Mouse (Mus musculus) gastrocnemius, adult 2 months (tissue): ENCODE results near the gene Evc2. TPM values are rescaled to one million over a fixed set of nuclear protein-coding genes. Genes with fewer than 3 reads are reported as not detected.

Experiments
- DNase-seq: peaks from one replicate; pipeline ENCODE4 v3.0.0; 2022
- H3K27ac ChIP-seq: fragments of 200-600 bp; 2 replicates; pipeline ENCODE4 v1.8.1; 2022; ENCODE audit warnings: mild to moderate bottlenecking
- H3K4me3 ChIP-seq: fragments of 200-600 bp; 2 replicates; pipeline ENCODE4 v1.8.1; 2022; ENCODE audit warnings: mild to moderate bottlenecking, moderate library complexity
- CTCF ChIP-seq: fragments of 200-600 bp; IDR thresholded peaks from 2 replicates; pipeline ENCODE4 v1.8.1; 2022; ENCODE audit warnings: antibody characterized with exemption, mild to moderate bottlenecking, moderate library complexity
- intact Hi-C: fragments of 180-260 bp; cut with DNase I; formaldehyde crosslinking; loops from one replicate; pipeline ENCODE4 v1.15.1; 2025
- total RNA-seq, 2 experiments: library from RNA; stranded (reverse); gene quantifications; 2 replicates each; pipeline ENCODE4 v1.2.3; 2021

Gene Evc2
- total RNA-seq, 2 experiments from 2014 or later = 6.6 to 12.6 TPM

DNA sequence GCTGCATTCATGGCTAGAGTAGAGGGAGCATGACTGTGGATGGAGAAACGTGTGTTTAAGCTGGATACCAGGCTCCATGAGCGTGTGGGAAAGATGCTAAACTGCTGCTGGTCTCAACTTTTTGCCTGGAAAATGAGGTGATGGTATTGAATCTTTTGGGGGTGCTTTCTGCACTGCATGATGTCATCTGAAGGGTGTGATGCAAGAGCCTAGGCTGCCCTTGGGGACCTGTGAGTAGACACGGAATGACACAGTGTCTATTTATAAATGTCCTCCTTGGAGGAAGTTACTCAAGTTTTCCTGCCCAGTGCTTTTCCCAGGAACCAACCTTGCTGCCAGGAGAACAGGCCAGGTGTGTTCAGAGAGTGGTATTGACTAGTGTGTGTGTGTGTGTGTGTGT, 50.3 kb downstream of the Evc2 start:
- no peak for TF ChIP-seq CTCF
- Histone ChIP-seq H3K4me3 (no peak overlapping the region), H3K27ac (no peak overlapping the region; the same call in 1 of the 2 replicates)
- intact Hi-C loops = no loop called here
- peak; percentile 47 for DNase-seq

DNA sequence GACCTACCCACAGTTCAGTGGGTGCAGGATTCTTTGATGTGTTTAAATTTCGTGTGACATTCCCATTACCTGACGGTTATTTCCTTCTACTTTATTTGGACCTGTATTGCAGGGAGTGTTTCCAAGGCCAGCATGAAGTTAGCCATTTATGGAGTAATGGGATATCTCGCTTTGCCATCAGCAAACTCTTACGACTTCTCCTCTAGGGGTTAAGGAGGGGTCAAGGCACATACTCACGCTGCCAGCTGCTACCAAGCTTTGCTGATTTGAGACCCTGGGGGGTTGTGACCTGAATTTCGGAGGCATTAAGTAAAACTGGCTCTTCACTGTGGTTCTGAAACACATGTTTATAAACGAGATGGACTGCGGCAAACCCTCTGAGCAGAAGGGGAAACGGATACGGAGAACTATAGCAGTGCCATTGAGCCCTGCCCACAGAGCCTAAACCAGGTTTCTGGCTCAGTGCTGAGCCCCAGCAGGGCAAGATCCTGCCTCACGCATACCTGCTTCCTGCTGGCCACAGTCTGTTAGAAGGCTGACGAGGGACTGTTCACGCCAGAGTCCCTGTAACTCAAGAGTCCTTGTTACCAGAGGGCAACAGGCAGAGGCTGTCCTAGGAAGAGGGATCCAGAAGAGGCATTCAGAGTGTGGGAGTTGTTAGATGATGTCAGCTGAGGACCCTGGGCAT, 51.7 kb downstream of the Evc2 start:
- intact Hi-C loops = no loop called here
- Histone ChIP-seq H3K4me3 (no peak overlapping the region), H3K27ac (no peak overlapping the region)
- TF ChIP-seq CTCF = no peak
- no peak for DNase-seq

DNA sequence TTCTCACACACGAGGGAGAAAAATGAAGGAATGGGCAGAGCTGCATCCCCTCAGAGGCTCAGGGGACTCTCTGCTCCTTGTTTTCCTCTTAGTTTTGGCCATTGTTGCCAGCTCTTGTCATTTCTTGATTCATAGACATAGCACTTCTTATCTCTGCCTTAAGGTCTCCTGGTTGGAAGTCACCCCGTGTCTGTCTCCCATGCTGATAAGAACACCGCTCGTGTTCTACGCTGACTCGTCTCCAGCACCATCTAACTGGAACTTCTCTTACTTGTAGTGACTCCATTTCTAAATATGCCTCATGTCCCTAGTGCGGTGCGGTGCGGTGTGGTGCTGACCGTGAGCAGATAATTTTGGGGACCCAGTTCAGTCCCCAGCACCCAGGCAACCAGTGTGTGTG, 52.6 kb downstream of the Evc2 start:
- Histone ChIP-seq H3K4me3 (no peak overlapping the region), H3K27ac (no peak overlapping the region)
- no peak for TF ChIP-seq CTCF
- no peak for DNase-seq
- intact Hi-C loops = no loop called here

DNA sequence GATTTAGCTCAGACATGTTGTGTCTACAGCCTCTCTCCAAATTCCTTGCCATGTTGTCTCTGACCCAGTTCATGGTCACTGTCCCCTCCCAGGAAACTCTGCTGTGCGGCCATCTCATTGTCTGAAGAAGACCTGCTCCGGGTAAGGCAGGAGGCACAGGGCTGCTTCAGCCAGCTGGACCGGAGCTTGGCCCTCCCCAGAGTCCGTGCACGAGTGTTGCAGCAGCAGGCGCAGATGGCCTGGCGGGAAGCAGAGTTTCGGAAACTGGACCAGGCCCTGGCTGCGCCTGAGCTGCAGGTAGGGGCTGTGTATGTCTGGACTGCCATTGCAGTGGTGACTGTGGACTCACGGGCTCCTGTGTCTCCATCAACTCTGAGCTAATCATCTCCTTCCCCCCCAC, 53.6 kb downstream of the Evc2 start:
- TF ChIP-seq CTCF = no peak

DNA sequence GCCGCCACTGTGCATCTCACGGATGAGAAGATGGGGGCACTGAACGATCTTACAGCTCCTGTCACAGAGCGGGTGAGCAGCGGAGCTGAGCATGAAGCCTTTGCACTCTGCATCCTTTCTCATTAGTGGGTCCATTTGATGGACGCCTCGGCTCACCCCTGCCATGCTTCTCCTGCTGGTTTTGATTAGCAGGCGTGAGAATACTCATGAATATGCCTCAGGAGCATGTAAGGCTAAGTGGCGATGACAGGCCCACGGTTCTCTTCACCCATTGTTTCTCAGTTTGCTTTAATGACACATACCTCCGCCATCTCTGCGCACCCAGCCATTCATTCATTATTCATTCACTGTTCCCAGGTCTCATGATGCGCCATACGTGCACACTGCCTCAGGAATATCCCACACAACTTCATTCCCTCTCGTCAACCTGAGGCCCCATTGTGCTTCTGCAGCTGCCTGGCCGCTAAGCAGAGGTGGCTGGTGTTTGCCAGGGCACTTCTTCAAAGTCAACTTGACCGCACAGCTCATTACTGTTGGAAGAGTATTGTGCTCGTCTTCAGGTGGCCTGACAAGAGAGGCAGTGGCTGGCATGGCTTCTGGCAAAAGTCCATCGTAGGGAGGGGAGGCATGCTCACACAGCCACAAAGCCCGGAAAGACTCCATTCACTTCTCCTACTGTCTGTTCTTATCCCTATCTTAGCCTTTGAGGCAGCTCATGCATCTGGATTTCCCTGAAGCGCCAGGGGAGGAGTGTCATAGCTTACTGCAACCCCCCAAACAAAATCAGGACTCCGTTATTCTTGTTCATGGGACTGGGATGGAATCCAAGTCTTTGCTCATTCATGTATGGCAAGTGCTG, 57.1 kb downstream of the Evc2 start:
- no peak overlapping the region for H3K4me3 ChIP-seq
- no peak for TF ChIP-seq CTCF
- no peak overlapping the region for H3K27ac ChIP-seq
- intact Hi-C loops = no loop called here
- DNase-seq = no peak

More for the DNA sequence above, 53.6 kb downstream of the Evc2 start:
- intact Hi-C loops = no loop called here
- Histone ChIP-seq H3K4me3 (no peak overlapping the region), H3K27ac (no peak overlapping the region)
- no peak for DNase-seq

DNA sequence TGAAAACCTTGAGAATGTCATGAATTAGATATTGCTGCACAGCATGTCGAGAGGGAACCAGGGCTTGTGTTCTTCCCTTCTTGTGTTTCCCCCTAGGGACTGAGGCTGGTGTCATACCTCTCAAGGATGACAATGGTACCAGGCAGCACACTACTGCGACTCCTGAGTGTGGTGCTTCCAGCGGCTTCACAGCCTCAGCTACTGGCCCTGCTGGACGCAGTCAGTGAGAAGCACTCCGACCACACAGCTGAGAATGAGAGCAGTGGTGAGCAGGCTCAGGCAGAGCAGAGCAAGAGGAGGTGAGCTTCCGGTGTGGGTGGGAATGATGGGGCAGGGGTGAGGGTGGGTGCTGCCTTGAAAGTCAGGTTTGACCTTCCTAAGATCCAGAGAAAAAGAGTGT, 80.7 kb downstream of the Evc2 start:
- no peak for DNase-seq
- intact Hi-C loops = no loop called here
- H3K27ac ChIP-seq = no peak overlapping the region
- no peak for TF ChIP-seq CTCF
- no peak overlapping the region for H3K4me3 ChIP-seq

DNA sequence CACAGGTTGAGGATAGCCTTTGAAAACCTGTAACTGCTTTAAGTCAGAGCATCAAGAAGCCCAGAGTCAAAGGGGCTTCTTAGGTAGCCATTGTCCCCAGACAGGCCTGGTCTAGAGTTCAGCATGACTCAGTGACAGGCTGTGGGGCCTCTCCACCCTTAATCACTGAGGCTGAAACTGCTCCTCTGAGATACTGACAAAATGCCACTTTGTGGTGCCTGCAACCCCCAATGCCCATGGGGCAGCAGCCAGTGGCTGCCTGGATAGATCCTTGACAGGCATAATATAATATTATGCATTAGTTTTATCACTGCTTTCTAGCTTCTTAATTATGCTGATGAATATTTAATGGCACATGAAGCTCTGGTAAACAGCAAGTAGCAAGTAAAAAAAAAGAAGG, 88.9 kb downstream of the Evc2 start:
- no peak for DNase-seq
- H3K4me3 ChIP-seq = no peak overlapping the region
- TF ChIP-seq CTCF = no peak
- H3K27ac ChIP-seq = no peak overlapping the region
- intact Hi-C loops = no loop called here

DNA sequence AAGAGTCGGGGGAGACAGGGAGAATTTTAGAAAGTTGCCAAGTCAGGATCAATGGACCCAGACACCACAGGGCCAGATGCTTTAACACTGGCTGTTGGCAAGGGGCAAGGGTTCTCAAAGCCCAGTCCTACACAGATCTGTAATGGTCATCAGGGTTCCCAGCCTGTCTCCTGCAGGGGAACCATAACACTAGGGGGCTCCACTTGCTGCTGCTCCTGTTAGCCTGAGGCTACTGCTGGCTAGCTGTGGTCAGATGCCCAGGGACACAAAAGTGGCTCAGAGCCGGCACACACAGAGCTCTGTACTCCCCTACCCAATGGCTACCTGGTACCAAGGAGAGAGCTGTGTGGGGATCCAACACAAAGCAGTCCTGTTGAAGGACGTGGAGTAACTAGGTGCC, 97.1 kb downstream of the Evc2 start:
- intact Hi-C loops = no loop called here

DNA sequence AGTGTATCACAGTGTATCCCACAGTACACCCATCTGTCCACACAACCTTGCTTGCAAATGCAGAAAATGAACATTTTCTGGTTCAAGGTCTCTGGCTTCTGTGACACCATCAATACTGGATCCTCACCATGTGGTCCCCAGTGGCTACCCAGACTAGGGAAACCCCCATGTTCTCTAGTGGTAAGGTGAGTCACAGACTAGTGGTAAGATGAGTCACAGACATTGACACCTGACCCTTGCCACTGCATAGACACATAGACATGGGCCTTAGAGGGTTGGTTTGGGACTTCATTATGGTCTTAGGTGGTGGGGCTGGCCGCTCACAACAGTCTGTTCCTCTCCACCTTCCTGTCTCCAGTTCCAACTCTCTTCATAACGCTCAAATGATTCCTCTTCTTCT, 104.5 kb downstream of the Evc2 start:
- Histone ChIP-seq H3K4me3 (no peak overlapping the region), H3K27ac (no peak overlapping the region)
- TF ChIP-seq CTCF = no peak
- DNase-seq = no peak
- intact Hi-C loops = no loop called here

More for the DNA sequence above, 97.1 kb downstream of the Evc2 start:
- Histone ChIP-seq H3K4me3 (no peak overlapping the region), H3K27ac (no peak overlapping the region)
- DNase-seq = no peak
- no peak; the same call in 1 of the 2 replicates for TF ChIP-seq CTCF

DNA sequence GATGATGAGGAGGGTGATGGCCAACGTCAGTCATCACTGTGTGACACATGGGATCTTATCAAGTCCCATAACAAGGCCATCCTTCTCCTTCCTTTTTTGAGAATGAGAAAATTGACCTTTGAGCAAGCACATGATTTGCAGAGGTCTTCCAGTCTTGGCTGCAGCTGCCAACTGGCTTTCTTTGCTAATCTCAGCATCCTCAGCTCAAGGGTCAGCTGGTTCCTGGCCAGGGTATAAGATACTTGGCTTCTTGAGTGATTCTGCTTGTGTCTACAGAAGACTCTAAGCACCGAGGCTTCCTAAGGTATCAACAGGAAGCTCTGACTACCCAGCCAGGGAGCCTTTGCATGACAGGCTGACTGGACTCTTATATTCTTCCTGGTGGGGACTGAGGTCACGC, 109.2 kb downstream of the Evc2 start:
- TF ChIP-seq CTCF = no peak
- Histone ChIP-seq H3K4me3 (no peak overlapping the region), H3K27ac (no peak overlapping the region)
- no peak for DNase-seq
- intact Hi-C loops = no loop called here

DNA sequence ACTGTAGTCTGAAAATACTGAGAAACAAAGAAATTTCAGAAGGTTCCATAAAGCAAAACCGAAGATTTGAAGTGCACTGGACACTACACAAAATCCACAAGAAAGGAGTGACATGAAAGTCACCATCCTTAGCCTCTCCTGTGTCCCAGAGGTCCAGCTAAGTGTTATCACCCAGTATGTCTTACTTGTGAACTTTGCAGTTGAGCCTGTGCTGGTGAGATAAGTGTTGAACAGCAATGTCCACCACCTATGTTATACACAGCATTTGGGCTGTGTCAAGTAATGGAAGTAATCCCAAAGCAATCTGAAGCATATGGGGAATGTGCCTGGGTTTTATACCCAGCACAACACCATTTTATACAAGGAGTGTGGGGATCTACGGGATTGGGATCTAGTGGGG, 118.3 kb downstream of the Evc2 start:
- no peak overlapping the region for H3K4me3 ChIP-seq
- intact Hi-C loops = no loop called here
- TF ChIP-seq CTCF = no peak
- H3K27ac ChIP-seq = no peak overlapping the region
- no peak for DNase-seq

DNA sequence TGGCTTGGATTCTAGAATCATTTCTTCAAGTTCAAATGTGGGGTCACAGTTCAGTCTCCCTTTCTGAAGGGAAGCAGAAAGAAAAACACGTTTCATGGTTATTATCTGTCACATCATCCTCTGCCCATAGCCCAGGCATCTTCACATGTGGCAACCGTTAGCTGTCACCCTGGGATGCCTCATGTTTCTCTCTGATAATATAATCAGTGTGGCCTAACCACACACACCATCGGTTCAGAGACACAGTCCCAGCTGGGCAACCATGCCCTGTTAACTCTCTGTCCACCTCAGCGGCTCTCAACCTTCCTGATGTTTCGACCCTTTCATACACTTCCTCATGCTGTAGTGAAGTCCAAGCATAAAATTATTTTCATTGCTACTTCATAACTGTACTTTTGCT, 118.9 kb downstream of the Evc2 start:
- H3K27ac ChIP-seq = no peak overlapping the region
- no peak for TF ChIP-seq CTCF
- intact Hi-C loops = no loop called here
- no peak overlapping the region for H3K4me3 ChIP-seq
- DNase-seq = no peak

DNA sequence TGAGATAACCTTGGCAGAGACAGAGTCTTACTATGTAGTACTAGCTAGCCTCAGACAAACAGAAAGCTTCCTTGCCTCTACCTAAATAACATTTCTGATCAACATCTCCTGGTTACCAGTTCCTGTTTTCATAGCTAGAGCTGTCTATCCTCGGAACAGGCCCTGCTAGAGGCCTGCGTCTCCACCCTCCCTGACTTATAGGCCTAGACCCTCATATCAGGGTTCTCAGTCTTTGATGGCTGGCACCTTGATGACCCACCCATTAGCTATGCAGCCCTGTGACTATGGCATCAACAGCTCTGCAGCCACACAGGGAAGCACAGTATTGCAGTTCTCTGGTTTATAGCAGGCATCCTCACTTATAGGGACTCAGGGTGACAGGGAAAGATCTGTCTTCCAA, 119.5 kb downstream of the Evc2 start:
- no peak for TF ChIP-seq CTCF
- Histone ChIP-seq H3K27ac (no peak overlapping the region), H3K4me3 (no peak overlapping the region)
- no peak for DNase-seq
- intact Hi-C loops = no loop called here
